Mouse (Mus musculus) cerebellum, adult 9-10 months (tissue): Measurements from ENCODE around the gene Il2ra.
"Not testable (repeated sequence)": the region's sequence is repeated elsewhere in the genome, so short reads cannot be mapped to it uniquely, and the experiment has no call there.

Source experiments
- DNase-seq: peaks from one replicate; pipeline ENCODE4 v3.0.0; 2022

Il2ra gene

GRCm38 (mm10) chr2:11706030-11706745, 63.6 kb downstream of the Il2ra start:
- DNase-seq, result no peak

- DNase-seq, result no peak
These were observed 64.1 kb downstream of the Il2ra start for GRCm38 (mm10) chr2:11706746-11707065.

GRCm38 (mm10) chr2:11708538-11708937, 65.9 kb downstream of the Il2ra start:
- no peak for DNase-seq

DNA sequence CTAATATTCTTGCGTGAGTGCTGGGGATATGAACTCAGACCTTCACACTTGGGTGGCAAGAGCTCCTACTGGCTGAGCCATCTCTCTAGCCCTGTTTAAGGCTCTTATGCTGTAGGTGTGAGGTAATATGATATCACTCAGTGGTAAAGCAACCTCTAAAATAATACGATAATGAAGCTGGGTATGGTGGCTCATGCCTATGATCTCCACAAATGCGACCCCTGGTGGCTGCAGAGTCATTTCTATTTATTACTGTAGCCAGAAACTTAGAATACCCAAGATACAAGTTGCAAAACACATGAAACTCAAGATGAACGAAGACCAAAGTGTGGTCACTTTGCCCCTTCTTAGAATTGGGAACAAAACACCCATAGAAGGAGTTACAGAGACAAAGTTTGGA, 67.5 kb downstream of the Il2ra start:
- DNase-seq, result not testable (repeated sequence)

- no peak for DNase-seq
These were observed 69.9 kb downstream of the Il2ra start for GRCm38 (mm10) chr2:11712483-11712990.

GRCm38 (mm10) chr2:11713021-11713420, 70.4 kb downstream of the Il2ra start:
- DNase-seq, result no peak

DNA sequence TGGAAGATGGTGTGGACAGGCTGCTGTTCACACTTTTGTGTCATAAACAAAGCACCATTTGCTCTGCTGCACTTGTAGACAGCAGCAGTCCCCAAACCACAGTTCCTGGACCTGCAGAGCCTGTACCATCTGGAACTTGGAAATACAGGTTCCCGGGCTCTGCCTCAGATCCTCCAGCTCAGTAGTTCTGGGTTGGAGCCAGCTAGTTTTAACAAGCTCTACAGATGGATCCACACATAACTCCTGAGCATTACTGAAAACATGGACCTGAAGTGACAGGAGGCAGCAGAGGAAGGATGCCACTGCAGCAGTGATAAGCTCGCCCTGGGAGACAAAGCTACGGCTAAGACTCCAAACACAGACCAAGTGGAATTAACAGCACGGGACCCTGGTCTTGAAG, 71.9 kb downstream of the Il2ra start:
- DNase-seq, result no peak

GRCm38 (mm10) chr2:11718573-11718972, 76.0 kb downstream of the Il2ra start:
- no peak for DNase-seq

DNA sequence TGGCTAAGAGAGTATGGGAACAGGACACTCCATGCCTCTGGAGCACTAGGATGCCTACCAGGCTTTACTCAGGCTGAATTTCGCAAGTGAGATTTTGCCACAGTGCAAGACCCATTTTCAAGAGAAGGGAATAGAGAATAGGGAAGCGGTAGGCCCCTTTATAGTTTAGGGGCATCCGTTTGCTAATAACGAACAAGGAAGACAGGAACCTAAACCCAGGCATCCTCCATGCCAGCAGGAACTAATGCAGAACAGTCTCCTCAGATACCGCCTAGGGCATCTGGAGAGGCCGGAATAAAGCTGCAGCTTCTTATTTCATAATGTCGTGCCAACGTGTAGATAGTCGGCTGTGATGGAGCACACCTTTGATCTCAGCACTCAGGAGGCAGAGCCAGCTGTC, 80.0 kb downstream of the Il2ra start:
- no peak for DNase-seq

- DNase-seq, result no peak
These were observed 85.0 kb downstream of the Il2ra start for GRCm38 (mm10) chr2:11727574-11727973.

GRCm38 (mm10) chr2:11729091-11729490, 86.5 kb downstream of the Il2ra start:
- DNase-seq, result no peak

DNA sequence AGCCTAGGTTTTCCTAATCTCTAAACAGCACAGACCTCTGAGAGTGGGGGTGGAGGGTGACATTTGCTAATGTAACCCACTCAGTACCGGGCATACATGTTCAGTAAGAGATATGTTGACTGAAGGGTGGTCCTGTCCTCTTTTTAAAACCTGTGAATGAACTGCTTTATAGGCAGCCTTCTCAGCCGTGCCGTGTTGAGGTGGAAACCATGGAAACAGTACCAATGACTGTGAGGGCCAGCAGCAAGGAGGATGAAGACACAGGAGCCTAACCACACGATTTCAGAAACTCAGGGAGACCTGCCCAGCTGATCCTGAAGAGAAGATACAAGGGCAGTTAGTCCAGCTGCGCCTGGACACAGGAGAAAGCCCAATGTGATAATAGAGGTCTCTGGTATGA, 90.4 kb downstream of the Il2ra start:
- no peak for DNase-seq

- no peak for DNase-seq
These were observed 93.2 kb downstream of the Il2ra start for GRCm38 (mm10) chr2:11735853-11736252.

- no peak for DNase-seq
These were observed 96.2 kb downstream of the Il2ra start for GRCm38 (mm10) chr2:11738794-11739193.

- no peak for DNase-seq
These were observed 97.0 kb downstream of the Il2ra start for GRCm38 (mm10) chr2:11739516-11740051.
